Mouse (Mus musculus) cortical plate, adult 2 months (tissue): ENCODE results near the gene Dcaf1. TPM values are rescaled to one million over a fixed set of nuclear protein-coding genes. Genes with fewer than 3 reads are reported as not detected.

ENCODE experiments used
- H3K27ac ChIP-seq: fragments of 200-500 bp; 2 replicates; pipeline ENCODE4 v1.5.1; 2012; ENCODE audit warnings: low read length, control low read depth, inconsistent platforms; ENCODE audit not compliant: insufficient read depth
- H3K4me1 ChIP-seq: fragments of 200-500 bp; 2 replicates; pipeline ENCODE4 v1.6.1; 2011; ENCODE audit warnings: low read length; ENCODE audit not compliant: control insufficient read depth, insufficient read depth
- H3K4me3 ChIP-seq: fragments of 200-500 bp; 2 replicates; pipeline ENCODE4 v1.5.1; 2011; ENCODE audit warnings: mild to moderate bottlenecking, low read length, control low read depth; ENCODE audit not compliant: insufficient read depth
- CTCF ChIP-seq: fragments of 200-500 bp; IDR thresholded peaks from 2 replicates; pipeline ENCODE4 v1.5.1; 2011; ENCODE audit warnings: mild to moderate bottlenecking, control low read depth, low read length; ENCODE audit not compliant: insufficient read depth; ENCODE audit errors: extremely low read depth
- POLR2A ChIP-seq: fragments of 200-500 bp; IDR thresholded peaks from 2 replicates; pipeline ENCODE4 v1.6.1; 2011; ENCODE audit warnings: mild to moderate bottlenecking, low read length, control low read depth; ENCODE audit not compliant: insufficient read depth; ENCODE audit errors: extremely low read depth
- polyA plus RNA-seq: library from polyadenylated mRNA; depleted of rRNA; stranded (reverse); fragments of >200 nt; gene quantifications from 2 replicates; pipeline ENCODE4 v1.2.3, GENCODE M21; 2012

Dcaf1 gene
- polyA plus RNA-seq, 1 experiment: 18.4 TPM

DNA sequence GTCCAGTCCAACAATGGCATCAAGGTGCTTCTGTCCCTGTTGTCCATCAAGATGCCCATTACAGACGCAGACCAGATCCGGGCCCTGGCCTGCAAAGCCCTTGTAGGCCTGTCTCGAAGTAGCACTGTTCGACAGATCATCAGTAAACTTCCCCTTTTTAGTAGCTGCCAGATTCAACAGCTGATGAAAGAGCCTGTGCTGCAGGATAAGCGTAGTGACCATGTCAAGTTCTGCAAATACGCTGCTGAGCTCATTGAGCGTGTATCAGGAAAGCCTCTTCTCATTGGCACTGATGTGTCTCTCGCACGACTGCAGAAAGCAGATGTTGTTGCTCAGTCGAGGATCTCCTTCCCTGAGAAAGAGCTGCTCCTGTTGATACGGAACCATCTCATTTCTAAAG lies 36.4 kb downstream of the Dcaf1 start:
- Histone ChIP-seq H3K4me3 (no peak overlapping the region), H3K4me1 (no peaks in the 10 kb centered on the region), H3K27ac (no peak overlapping the region)
- no peak for TF ChIP-seq CTCF
- TF ChIP-seq POLR2A: no peak

DNA sequence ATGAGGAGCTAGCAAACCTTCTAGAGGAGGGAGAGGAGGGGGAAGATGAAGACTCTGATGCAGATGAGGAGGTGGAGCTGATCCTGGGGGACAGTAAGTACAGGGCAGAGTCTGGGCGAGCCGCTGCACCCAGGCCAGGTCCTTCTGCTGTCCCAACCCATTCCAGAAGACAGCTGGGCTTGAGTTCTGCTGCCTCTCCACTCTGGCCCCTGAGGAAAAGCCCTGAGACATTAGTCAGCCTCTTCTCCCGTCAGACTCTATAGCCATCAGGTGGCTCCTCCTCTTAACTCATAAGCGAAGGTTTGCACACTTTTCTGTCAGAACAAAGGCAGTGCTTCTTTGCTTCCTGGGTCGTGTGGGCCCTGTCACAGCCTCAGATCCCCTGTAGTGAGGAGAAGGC lies 52.5 kb downstream of the Dcaf1 start:
- Histone ChIP-seq H3K4me3 (no peak overlapping the region), H3K27ac (no peak overlapping the region), H3K4me1 (no peaks in the 10 kb centered on the region)
- TF ChIP-seq CTCF (no peak), POLR2A (no peak)

DNA sequence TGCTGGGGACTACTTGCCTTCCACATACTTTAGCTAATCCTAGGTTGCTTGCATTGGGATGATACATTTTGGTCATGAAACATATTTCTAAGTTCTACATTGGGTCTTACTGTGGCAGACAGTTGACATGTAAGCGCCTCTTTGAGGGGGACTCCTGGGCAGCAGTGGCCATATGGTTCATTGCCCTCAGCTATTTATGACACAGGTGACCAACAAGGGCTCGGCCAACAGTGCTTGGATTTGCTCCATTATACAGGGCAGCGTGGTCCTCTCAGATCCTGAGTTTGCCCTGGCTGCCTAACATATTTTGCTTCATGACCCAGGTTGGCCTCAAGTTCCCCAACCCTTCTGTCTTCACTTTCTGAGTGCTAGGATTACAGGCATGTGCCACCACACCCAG lies 55.0 kb downstream of the Dcaf1 start:
- no peak overlapping the region for H3K27ac ChIP-seq

DNA sequence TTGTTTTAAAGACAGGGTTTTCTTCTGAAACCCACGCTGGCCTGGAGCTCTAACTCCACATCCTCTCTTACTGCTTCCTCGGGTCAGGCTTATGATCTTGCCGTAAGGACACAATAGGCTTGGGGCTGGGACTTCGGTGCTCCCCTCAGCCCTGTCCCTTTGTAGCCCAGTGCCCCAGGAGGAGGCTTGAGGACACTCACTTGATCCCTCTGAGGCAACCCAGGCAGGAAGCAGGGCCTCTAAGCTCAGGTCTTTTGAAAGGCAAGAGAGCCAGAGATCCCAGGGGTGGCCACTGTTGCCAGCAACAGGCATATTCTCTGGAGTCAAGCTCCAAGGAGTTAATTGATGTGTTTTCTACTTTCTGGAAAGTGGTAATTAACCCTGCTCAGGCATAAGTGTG lies 57.8 kb downstream of the Dcaf1 start:
- TF ChIP-seq CTCF (no peak), POLR2A (no peak)
- no peak overlapping the region for H3K4me3 ChIP-seq
- peaks cover 3% of the 10 kb centered on the region for H3K4me1 ChIP-seq
- no peak overlapping the region for H3K27ac ChIP-seq

More for the DNA sequence above, 55.0 kb downstream of the Dcaf1 start:
- Histone ChIP-seq H3K4me1 (no peaks in the 10 kb centered on the region; the same call in 1 of the 2 replicates), H3K4me3 (no peak overlapping the region)
- no peak for TF ChIP-seq CTCF
- TF ChIP-seq POLR2A: no peak

DNA sequence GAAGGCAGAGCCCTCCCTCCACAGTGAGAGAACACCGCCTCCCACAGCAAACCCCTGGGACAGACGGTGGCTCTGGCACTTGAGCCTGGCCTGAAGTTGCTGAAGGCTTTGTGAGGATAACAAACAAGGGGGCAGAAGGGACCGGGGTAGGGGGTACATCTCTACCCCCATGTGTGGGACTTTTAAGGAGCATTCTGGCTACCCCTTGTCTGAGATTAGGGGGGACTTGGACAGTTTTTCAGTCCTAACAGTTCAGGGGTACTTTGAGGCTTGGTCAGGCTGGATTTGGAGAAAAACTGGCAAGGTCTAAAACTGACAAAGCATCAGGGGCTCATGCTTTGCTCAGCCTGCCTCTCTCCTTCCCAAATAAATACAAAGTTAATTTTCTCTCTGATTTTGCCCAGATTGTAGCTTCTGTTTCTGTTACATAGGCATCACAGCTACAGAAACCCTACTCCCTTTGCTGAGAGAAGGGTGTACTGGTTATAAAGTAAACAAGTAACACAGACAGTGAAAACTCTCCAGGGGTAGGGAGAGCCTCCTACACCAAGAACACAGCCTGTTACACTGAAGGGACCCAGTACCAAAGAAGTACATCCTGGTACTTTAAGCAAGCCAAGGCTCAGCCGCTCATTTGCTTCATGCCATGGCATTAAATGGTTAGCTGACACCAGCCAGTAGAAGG lies 59.5 kb downstream of the Dcaf1 start:
- no peak overlapping the region for H3K4me3 ChIP-seq
- peaks cover 3% of the 10 kb centered on the region for H3K4me1 ChIP-seq
- H3K27ac ChIP-seq: no peak overlapping the region
- TF ChIP-seq CTCF (no peak), POLR2A (no peak)

DNA sequence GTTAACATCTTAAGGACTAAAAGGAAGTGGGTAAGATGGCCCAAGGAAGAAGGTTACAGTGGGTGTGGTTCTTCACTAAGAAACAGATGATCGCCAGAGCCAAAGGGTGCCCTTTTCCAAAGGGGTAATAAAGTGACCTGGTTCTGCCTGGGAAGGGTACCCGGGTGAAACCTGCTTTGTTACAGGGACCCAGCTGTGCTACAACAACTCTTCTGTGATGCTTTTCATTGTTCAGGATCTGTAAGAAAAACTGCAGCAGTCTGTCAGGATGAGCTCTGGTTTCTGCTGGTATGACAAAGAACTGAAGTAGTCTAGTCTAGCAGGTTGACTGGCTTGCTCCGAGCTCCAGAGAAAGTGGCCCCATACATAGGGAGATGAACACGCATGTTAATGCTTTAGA lies 60.5 kb downstream of the Dcaf1 start:
- Histone ChIP-seq H3K4me1 (peaks cover 3% of the 10 kb centered on the region), H3K4me3 (no peak overlapping the region), H3K27ac (no peak overlapping the region)
- TF ChIP-seq CTCF: no peak
- no peak for TF ChIP-seq POLR2A

DNA sequence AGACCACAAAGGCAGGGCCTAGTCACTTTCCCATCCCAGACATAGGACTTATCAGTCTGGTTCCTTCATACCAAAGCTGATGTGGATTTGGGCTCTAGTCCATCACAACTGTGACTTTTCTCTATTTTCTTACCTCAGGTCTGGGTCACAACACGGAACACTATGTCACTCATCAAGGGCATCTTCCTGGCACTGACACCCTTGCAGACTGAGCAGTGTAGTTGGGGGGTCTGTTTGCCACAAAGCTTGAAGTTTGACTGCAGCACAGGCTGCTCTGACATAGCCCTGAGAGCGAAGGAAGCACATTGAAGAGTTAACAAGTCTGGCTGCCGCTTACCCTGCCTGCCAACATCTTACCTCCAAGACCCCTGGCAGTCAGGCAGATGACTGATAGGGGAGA lies 61.4 kb downstream of the Dcaf1 start:
- H3K4me1 ChIP-seq: peaks cover 3% of the 10 kb centered on the region
- no peak overlapping the region for H3K4me3 ChIP-seq
- TF ChIP-seq CTCF (no peak), POLR2A (no peak)
- no peak overlapping the region for H3K27ac ChIP-seq

DNA sequence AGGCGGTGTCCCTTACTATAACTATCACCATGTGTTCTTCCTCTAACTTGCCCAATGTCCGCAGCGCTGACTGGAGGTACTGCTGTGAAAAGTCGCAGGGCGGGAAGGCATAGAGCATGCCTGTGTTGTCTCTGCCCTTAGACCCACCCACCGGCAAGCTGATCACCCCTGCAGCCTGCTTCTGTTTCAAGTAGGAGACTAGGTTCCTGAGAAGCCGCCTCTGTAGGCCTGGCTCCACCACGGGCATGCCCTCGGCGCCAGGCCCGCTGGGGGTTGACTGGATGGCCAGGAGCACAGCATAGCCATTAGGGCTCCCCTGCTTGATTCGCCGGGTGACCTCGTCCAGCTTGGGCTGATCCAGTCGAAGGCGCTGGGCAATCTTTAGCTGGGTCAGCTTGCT lies 62.6 kb downstream of the Dcaf1 start:
- peak overlapping the region; percentile 48; the same call in 1 of the 2 replicates for H3K4me3 ChIP-seq
- peaks cover 3% of the 10 kb centered on the region for H3K4me1 ChIP-seq
- no peak overlapping the region for H3K27ac ChIP-seq

DNA sequence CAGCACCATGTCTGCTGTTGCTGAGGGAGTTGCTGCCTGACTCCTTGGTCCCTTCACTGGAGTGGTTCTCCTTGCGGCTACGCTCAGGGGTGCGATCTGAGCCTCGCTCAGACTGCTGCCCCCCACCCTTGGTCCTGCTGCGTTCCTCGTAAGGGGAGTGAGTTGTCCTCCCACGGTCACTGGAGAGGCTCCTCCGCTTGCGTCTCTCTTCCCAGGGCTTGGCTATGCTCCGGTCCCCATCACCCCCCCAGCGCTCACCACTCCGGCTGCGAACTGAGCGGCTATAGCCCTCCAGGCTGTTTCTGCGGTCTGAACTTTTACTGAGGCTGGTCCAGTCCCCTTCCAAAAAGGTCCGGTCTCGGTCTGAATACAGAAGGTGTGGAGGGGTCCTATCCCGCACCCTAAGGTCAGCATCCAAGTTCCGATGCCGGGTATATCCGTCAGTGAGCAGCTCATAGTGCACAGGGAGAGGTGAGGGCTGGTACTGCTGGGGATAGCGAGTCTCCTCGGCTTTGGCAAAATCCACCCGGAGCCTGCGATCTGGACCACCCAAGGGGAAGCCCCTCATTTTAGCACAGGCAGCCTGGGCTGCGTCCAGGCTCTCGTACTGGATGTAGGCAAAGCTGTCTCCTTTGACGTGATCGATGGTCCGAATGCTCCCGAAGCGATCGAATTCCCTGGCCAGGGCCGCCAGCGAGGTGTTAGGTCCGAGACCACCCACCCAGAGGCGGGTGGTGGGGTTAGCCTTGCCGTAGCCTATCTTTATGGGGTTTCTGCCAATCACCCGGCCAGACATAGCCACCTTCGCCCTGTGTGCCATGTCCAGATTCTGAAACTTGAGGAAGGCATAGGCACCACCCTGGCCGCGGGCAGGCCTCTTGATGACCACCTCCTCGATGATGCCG lies 63.6 kb downstream of the Dcaf1 start:
- no peak for TF ChIP-seq CTCF
- no peak for TF ChIP-seq POLR2A
- Histone ChIP-seq H3K27ac (no peak overlapping the region), H3K4me3 (peak overlapping the region; percentile 48), H3K4me1 (peaks cover 4% of the 10 kb centered on the region; the same call in 1 of the 2 replicates)

More for the DNA sequence above, 62.6 kb downstream of the Dcaf1 start:
- TF ChIP-seq POLR2A: no peak
- TF ChIP-seq CTCF: no peak
